Mouse (Mus musculus): ENCODE data around the gene Pou2f1. TPM values are rescaled to one million over a fixed set of nuclear protein-coding genes. Genes with fewer than 3 reads are reported as not detected.

Gene Pou2f1
- polyA plus RNA-seq, 1 experiment = 6.3 TPM

DNA sequence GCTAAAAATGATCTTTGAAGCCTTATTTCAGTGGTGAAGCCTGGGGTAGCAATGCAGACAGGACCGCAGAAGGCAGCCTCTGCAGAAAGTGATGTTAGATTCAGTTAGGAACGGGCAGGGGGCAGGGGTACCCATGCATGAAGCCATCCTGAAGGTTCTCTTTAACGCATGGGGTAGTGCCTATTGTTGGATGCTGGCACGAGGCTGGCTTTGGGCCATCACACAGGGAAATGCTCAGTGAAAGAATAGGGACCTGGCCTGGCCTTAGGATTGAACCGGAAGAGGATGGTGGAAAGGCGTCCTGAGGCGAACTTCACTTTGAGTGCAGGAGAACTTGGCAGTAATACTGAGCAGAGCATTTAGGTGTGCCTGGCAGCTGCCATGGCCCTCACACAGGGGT lies 140.4 kb downstream of the Pou2f1 start:
- Histone ChIP-seq H3K4me3 (ENCODE audit: insufficient read depth, low read length) (no peak overlapping the region), H3K27ac (ENCODE audit: insufficient read depth, low read length) (no peak overlapping the region), H3K4me1 (ENCODE audit: control insufficient read depth, insufficient read depth, low read length) (peaks cover 6% of the 10 kb centered on the region; the same call in 1 of the 2 replicates)
- TF ChIP-seq POLR2A (IDR thresholded peaks at IDR 0.05; ENCODE audit: low read depth, low read length) (no peak), CTCF (IDR thresholded peaks at IDR 0.05; ENCODE audit: borderline replicate concordance, insufficient read depth, low read length) (no peak)

DNA sequence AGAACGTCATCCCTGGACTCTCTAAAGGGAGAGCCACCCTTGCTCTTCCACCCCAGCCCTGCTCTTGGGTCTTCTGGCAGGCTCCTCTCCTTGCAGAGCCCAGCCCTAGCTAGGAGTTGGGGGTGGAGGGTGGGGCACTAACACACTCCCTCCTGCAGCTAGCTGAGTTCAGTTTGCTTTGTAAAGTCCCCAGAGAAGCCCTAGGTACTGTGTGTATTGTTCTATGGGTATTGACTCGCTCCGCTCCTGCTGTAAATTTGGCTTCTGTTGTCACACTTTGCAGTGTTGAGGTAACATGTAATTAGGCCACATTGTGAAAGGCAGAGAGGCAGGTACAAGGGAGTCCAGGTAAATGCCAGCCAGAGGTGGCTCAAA lies 141.3 kb downstream of the Pou2f1 start:
- H3K27ac ChIP-seq (ENCODE audit: insufficient read depth, low read length) = no peak overlapping the region
- peaks cover 6% of the 10 kb centered on the region; the same call in 1 of the 2 replicates for H3K4me1 ChIP-seq (ENCODE audit: control insufficient read depth, insufficient read depth, low read length)
- TF ChIP-seq CTCF (IDR thresholded peaks at IDR 0.05; ENCODE audit: borderline replicate concordance, insufficient read depth, low read length) (no peak), POLR2A (IDR thresholded peaks at IDR 0.05; ENCODE audit: low read depth, low read length) (no peak)
- H3K4me3 ChIP-seq (ENCODE audit: insufficient read depth, low read length) = no peak overlapping the region

DNA sequence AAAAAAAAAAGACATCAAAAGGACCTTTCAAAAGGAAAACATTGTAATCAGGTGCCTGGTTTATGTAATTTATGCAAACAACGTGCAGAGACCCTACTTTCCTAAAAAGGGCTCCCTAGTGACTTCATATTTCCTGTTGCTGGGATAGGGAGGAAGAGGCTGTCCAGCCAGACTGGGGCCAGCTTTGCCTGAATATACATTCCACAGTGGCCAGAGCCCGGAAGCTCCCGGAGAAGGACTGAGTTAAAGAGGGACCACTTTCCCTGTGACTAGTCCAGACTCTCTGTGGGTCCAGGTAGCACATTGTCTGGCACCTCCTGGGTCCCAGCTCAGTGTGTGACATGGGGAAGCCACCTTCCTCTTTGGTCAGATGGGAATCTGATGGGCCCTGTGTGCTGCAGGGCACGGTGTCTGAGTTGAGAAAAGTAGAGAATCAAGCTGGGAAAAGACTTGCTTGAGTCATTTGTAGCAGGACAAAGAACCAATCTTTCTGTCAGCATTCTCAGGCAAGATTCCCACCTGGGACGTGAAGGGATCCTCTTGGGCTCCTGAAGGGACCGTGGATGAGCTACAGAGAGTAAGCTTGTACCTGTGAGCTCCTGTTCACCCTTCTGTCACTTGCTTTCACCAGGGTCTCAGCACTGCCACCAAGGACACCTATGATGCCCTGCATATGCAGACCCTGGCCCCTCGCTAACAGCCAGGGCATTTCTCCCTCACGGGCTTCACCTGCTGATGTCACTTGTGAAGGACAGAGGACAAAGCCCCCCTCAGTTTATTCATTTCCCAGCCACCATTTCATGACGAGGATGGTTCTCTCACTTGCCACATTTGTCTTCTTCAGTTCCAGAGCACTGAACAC lies 141.9 kb downstream of the Pou2f1 start:
- TF ChIP-seq CTCF (IDR thresholded peaks at IDR 0.05; ENCODE audit: borderline replicate concordance, insufficient read depth, low read length) (no peak), POLR2A (IDR thresholded peaks at IDR 0.05; ENCODE audit: low read depth, low read length) (no peak)

DNA sequence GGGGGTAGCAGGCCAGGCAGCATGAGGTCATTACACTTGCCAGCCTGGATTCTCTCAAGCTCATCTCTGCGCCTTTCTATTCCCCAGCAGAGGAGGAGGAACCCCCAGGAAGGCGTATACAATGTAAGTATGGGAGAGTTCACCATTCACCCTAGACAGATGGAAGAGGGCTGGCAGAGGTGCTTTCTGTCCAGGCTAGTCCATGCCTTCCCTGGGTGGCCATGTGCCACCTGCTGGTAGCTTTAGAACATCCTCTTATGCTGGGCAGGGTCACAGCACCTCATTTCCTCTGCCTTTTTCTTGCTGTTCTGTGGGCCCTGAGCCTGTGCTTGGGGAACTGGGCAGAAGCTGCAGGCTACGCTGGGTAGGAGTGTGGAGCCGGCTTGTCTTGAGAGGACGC lies 144.1 kb downstream of the Pou2f1 start:
- H3K4me3 ChIP-seq (ENCODE audit: insufficient read depth, low read length) = no peak overlapping the region
- TF ChIP-seq POLR2A (IDR thresholded peaks at IDR 0.05; ENCODE audit: low read depth, low read length) = no peak
- peak; percentile 34; the same call in 1 of the 2 replicates for TF ChIP-seq CTCF (IDR thresholded peaks at IDR 0.05; ENCODE audit: borderline replicate concordance, insufficient read depth, low read length)
- no peaks in the 10 kb centered on the region for H3K4me1 ChIP-seq (ENCODE audit: control insufficient read depth, insufficient read depth, low read length)
- H3K27ac ChIP-seq (ENCODE audit: insufficient read depth, low read length) = no peak overlapping the region

More for the DNA sequence above, 141.9 kb downstream of the Pou2f1 start:
- H3K27ac ChIP-seq (ENCODE audit: insufficient read depth, low read length) = no peak overlapping the region
- H3K4me3 ChIP-seq (ENCODE audit: insufficient read depth, low read length) = no peak overlapping the region
- H3K4me1 ChIP-seq (ENCODE audit: control insufficient read depth, insufficient read depth, low read length) = peaks cover 6% of the 10 kb centered on the region; the same call in 1 of the 2 replicates

DNA sequence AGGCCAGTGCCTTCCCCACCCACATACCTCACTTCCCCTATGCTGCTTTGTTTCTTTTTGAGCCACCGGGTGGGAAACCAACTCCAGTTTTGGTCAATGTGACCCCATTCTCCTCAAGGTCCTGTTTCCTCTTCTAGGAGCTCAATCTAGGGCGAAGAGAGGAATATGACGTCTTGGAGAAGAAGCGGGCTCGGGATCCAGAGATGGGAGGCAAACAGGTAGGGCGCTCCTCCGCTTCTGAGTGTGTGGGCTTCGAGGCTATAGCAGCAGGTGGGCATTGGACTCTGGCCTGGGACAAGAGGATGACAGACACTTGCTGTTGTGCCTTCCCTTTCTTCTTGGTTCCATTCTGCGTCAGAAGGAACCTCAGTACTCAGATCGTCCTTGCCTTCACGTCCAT lies 145.2 kb downstream of the Pou2f1 start:
- Histone ChIP-seq H3K4me3 (ENCODE audit: insufficient read depth, low read length) (no peak overlapping the region), H3K4me1 (ENCODE audit: control insufficient read depth, insufficient read depth, low read length) (no peaks in the 10 kb centered on the region), H3K27ac (ENCODE audit: insufficient read depth, low read length) (no peak overlapping the region)
- no peak for TF ChIP-seq CTCF (IDR thresholded peaks at IDR 0.05; ENCODE audit: borderline replicate concordance, insufficient read depth, low read length)
- no peak for TF ChIP-seq POLR2A (IDR thresholded peaks at IDR 0.05; ENCODE audit: low read depth, low read length)

DNA sequence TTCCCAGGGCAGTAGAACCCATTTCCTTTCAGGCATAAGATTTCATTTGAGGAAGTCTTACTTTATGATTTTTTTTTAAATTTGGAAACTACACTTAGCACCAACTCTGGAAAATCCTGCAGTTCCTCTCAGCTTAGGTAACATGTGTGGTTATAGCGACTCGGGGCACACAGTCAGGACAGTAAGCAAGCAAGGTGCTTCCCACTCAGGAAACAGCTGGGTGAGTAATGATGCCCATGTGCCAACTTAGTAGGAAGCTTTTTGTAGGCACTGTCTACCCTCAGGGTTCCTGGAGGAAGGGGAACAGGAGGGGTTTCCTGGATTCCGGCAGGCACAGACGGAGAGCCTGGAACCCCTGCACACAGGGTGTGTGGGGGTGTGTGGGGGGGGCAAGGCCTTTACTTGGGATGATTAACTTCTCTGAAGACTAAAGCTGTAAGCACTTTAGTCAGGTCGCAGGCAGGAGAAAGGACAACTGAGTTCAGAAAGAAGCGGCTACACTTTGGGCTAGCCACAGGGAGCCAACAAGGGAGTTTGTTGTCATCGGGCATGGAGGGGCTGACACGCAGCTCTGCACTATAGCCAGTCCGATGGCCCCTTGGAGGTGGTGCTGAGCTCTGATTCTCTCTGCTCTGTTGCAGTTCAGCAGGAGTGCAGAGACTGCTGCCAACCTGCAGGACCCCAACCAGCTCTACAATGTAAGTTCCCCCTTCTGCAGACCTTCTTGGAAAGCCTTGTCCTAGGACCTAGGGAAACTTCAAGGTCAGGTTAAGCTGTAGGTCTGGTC lies 146.5 kb downstream of the Pou2f1 start:
- no peak for TF ChIP-seq CTCF (IDR thresholded peaks at IDR 0.05; ENCODE audit: borderline replicate concordance, insufficient read depth, low read length)
- no peak for TF ChIP-seq POLR2A (IDR thresholded peaks at IDR 0.05; ENCODE audit: low read depth, low read length)
- Histone ChIP-seq H3K4me3 (ENCODE audit: insufficient read depth, low read length) (no peak overlapping the region), H3K4me1 (ENCODE audit: control insufficient read depth, insufficient read depth, low read length) (no peaks in the 10 kb centered on the region), H3K27ac (ENCODE audit: insufficient read depth, low read length) (no peak overlapping the region)

DNA sequence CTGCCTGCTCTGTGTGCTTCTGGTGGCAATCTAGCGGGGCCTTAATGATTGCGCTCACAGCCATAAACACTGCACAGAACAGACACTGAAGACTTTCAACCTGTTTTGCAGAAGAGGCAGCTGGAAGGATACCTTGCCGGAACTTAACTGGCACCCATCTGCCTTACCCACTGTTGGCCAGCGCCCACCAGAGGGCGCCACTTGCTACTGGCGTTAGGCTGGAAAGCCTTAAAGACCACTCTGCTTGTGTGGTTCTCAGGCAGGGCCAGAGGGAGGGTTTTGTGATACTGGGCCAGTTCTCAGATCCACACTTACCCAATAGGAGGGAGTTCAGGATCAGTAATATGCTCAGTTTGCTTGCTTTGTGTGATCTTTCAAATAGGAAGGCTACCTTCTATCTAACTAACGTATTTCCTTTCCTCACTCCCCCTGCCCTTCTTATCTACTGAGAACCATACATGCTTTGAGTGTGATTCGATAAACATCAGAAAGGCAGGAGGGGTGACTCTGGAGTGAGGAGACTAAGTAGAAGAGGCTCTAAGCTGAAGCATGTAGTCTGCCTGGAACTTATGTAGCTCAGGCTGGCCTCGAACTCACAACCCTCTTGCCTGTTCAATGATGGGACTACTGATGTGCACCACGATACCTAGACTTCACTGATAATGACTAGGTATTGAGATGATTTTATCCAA lies 148.6 kb downstream of the Pou2f1 start:
- no peak overlapping the region for H3K27ac ChIP-seq (ENCODE audit: insufficient read depth, low read length)
- TF ChIP-seq POLR2A (IDR thresholded peaks at IDR 0.05; ENCODE audit: low read depth, low read length) (no peak), CTCF (IDR thresholded peaks at IDR 0.05; ENCODE audit: borderline replicate concordance, insufficient read depth, low read length) (peak; percentile 82)
- no peaks in the 10 kb centered on the region for H3K4me1 ChIP-seq (ENCODE audit: control insufficient read depth, insufficient read depth, low read length)
- H3K4me3 ChIP-seq (ENCODE audit: insufficient read depth, low read length) = no peak overlapping the region

DNA sequence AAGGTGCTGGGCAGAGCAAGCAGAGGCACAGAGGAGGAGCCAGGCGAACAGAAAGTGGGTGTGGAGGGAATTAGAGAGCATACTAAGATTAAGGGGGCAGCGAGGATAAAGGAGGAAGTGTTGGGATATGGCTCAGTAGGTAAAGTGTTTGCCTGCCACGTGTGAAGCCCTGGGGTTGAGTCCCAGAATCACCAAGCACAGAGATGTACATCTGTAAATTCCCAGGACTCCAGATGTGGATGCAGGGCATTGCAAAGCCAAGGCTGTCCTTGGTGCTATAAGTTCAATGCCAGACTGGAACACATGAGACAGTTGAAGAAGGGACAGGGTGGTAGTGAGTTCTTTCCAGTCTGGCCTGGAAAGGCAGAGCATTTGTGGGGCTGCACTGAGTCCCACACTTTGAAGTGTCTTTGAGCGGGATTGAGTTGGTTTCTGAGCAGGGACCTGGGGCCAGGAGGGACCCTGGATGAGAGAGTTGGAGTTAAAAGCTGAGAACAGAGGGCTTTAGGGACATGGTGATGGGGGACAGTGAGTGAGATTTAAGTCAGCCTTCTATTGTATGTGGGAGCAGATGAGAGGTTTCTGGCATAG lies 149.3 kb downstream of the Pou2f1 start:
- no peaks in the 10 kb centered on the region for H3K4me1 ChIP-seq (ENCODE audit: control insufficient read depth, insufficient read depth, low read length)
- H3K27ac ChIP-seq (ENCODE audit: insufficient read depth, low read length) = no peak overlapping the region
- no peak overlapping the region for H3K4me3 ChIP-seq (ENCODE audit: insufficient read depth, low read length)
- TF ChIP-seq POLR2A (IDR thresholded peaks at IDR 0.05; ENCODE audit: low read depth, low read length) (no peak), CTCF (IDR thresholded peaks at IDR 0.05; ENCODE audit: borderline replicate concordance, insufficient read depth, low read length) (no peak)

DNA sequence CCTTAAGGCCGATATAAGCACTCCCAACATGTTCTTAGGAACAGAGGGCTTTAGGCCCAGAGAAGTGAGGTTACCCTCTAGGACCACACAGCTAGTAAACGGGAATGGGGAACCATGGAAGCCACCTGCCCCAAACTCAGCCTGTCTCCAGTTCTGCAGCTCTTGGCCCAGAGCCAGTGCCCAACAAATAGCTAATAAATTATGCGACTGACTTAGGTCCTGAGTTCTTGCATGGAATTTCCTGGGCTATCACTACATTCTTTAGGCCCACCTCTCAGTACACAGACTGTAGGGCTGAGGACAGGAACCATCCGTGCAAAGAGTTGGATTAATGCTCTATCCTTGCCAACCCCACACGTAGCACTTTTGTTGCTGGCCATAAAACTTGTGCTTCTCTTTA lies 150.3 kb downstream of the Pou2f1 start:
- H3K4me1 ChIP-seq (ENCODE audit: control insufficient read depth, insufficient read depth, low read length) = no peaks in the 10 kb centered on the region
- TF ChIP-seq POLR2A (IDR thresholded peaks at IDR 0.05; ENCODE audit: low read depth, low read length) (no peak), CTCF (IDR thresholded peaks at IDR 0.05; ENCODE audit: borderline replicate concordance, insufficient read depth, low read length) (no peak)
- H3K27ac ChIP-seq (ENCODE audit: insufficient read depth, low read length) = no peak overlapping the region
- no peak overlapping the region for H3K4me3 ChIP-seq (ENCODE audit: insufficient read depth, low read length)

All from embryonic fibroblast, embryonic 13.5 days (primary cell).